Mouse (Mus musculus) CH12.LX (cell line): ENCODE results near the gene Cdc20b.

ENCODE experiments used
- CHD2 ChIP-seq: IDR thresholded peaks from 2 replicates; pipeline ENCODE4 v1.6.1; 2011; ENCODE audit warnings: low read length, improper control_type of control experiment
- CTCF ChIP-seq, 2 experiments: IDR thresholded peaks in 1 of 2; conservative IDR thresholded peaks in 1 of 2; 2 replicates each; pipeline ENCODE4 v1.5.1; 2011 to 2012; ENCODE audit warnings: low read depth in 2 of 2, low read length in 2 of 2, improper control_type of control experiment in 1 of 2, inconsistent platforms in 1 of 2, mild to moderate bottlenecking in 1 of 2, moderate library complexity in 1 of 2

- TF ChIP-seq CTCF (conservative IDR thresholded peaks at IDR 0.05 in 1 of 2, IDR thresholded peaks at IDR 0.05 in 1 of 2; ENCODE audit: low read depth in 2 of 2, low read length in 2 of 2) (no peak), CHD2 (no peak)
These were observed 46.9 kb upstream of the Cdc20b start for GRCm38 (mm10) chr13:112987991-112988390.
